Mouse (Mus musculus) thymus, postnatal 4 days (tissue): ENCODE results near the gene Habp2.

ENCODE experiments used
- DNase-seq: peaks from one replicate; pipeline ENCODE4 v3.0.0; 2021

Habp2 gene

DNA sequence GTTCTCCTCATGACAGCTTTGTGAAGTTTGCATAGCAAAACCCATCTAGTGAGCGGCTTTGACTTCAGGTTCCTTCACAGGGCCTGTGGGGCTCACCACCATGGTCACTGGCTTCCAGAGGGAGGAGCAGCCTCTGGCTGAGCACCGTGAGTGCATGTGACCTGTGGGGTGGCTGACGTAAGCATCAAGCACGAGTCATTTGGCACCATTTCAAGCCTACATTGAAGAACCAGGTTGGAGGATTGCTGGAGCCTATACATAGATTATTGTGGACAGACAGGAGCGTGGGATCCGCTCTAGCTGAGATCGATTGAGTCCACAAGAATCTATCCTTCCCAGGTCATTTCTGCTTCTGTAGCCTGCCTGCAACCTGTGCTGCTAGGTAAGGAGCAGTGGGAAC is at the start of gene Habp2:
Gene Habp2 (plus strand): TSS at position 272 of the 400 bp plus-strand sequence.
- no peak for DNase-seq

DNA sequence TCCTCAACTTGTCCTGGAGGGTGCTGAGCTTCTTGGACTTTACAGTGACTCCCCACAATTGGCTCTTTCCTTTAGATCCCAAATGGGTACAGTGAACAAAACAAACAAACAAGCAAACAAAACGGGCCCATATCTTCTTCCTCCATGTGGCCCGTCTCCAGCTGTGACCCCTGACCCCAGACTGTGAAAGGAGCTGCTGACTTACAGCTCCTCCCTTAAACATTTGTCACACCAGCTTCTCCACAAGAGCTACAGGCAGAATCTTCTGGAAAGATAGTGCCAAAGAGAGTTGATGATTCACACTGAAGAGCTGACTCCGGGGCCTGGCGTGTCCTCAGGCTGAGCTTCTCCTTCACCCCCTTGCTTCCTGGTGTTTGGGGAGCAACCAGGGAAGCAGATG is 48.4 kb upstream of the Habp2 start:
- no peak for DNase-seq

DNA sequence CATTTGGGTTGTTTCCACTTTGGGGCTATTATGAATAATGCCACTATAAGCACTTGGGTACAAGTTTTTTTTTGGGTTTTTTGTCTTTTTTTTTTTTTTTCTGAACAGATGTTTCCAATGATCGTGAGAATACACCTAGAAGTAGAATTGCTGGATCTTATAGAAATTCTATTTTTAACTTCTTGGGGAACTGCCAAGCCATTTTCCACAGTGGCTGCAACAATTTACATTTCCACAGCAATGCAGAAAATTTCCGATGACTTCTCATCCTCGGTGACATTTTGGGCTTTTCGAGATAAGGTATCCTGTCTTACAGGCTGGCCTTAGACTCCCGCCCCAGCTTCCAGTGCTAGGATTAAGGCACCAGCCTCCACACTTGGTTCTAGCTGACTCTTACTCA is 41.7 kb upstream of the Habp2 start:
- no peak for DNase-seq

DNA sequence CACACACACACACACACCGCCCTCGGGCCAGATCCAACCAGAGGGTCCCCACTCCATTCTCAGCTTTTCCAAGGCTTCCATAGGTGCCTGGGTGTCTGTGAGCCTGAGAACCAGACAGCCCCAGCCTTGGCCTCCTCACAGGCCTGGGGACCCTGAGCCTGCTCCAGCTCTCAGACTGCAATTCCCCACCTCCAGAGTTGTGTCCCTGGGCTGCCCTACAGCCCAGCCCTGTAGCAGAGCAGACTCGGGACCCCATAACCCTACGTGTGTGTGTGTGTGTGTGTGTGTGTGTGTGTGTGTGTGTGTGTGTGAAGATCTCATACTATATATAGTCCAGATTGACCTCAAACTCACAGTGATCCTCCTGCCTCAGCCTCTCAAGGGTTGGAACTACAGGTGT is 34.1 kb upstream of the Habp2 start:
- no peak for DNase-seq

DNA sequence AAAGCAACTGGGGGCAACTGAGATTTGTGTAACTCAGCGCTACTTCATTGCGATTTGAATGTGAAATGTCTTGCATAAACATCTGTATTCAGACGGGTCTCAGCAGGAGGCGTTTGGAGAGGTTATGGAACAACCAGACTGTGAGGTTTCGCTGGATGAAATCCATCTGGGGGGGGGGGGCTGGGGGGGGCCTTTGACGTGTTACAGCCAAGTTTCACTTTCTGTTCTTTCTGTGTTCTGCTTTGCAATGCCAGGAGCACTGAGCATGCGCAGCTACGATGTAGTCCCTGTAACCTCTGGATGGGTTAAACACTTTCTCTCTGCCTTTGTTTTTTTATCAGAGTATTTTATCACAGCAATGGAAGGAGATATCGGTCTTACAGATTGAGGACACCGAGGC is 33.7 kb upstream of the Habp2 start:
- DNase-seq: no peak

DNA sequence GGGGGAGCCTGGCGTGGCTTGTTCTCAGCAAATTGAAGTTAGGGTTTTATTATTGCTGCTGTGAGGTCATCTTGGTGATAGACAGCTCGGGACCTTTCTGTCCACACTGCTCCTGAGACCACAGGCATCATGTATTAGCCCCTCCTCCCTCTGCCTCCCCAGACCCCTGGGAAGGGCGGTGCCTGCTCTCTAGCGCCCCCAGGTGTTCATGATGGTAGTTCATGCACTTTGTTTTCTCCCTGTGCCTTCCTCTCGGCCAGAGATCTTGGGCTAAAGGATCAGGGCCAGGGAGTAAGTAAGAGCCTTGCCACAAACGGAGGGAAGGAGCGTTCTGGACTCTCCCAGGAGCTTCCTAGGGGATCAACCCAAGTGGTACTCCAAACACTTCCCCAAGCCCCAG is 32.2 kb upstream of the Habp2 start:
- DNase-seq: peak; percentile 59

DNA sequence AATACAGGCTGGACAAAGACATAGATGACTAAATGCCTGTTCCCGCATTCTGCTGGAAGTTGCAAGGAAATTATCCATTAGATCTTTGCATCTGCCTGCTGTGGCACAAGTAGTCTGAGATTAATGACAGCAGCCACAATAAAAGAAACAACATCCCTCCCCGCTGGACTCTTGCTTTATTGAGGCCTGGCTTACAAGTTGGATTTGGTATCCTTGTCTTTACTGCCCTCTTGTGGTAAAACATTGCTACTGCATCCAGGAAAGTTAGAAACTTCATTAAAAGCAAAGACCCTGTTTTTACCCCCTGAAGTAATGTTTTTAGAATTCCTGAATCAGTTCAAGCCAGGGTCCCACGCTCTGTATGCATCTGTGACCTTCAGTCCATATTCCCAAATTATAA is 31.4 kb upstream of the Habp2 start:
- no peak for DNase-seq

DNA sequence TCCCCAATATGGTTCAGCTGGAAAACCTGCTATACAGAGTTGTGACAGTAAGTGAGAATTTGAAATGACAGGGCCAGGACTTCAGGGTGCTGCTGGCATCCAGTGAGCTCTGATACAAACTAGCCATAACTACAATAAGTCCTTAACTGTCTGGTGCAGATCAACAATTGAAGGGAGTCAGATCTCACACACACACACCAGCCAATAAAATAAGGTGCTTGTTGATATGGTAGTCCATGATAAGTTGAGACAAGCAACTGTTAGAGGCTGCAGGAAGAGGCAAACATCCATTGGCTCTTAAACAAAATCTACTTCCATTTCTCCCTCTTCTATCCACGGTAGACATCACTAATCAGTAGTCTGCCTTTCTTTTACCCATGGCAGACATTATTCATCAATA is 30.7 kb upstream of the Habp2 start:
- DNase-seq: no peak

DNA sequence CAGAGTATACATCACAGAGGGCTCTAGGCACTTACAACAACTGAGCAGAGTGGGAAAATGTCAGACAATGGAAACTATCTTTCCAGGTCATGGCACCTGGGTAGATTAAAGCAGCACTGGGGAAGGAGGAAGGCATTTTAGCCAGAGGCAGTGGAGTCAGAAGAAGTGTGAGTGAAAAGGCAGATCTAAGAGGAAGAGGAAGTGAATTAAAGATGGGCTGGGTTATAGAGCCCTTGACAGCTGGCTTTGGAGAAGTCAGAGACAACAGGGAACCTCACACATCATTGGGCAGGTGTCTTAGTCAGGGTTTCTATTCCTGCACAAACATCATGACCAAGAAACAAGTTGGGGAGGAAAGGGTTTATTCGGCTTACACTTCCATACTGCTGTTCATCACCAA is 30.2 kb upstream of the Habp2 start:
- DNase-seq: no peak

DNA sequence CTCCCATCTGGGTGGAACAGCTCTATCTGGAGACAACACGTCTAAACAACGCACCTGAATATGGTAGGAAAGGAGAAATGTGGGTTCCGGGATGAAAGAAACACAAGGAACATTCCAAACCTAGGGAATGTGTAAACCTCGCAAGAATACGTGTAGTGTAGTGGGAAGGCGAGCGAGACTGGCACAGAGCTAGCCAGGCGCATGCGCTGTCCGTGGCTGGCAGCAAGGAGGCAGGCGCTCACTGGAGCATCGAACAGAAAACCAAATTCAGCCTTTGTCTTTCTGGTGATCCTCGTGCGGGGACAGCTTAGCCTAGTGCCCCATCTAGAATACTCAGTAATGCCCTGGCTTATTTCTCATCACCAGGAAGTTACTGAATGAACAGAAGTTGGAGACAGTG is 23.2 kb upstream of the Habp2 start:
- peak; percentile 32 for DNase-seq

DNA sequence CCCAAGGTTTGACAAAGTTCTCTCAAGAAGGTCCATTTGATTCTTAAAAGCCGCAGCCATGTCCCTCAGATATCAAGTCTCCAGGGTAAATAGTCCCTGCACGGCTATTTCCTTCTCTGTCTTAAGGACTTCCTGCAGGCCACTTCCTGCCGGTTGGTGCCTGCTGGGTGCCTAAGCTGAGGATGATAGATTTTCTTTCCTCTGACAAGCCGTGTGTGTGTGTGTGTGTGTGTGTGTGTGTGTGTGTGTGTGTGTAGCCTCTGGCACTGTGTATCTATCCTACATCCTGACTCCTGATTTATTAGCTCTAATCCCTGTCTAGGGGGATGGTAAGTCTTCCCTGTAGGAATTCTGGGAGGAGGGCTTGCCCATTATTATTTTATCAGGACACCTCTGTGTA is 22.8 kb upstream of the Habp2 start:
- DNase-seq: no peak

DNA sequence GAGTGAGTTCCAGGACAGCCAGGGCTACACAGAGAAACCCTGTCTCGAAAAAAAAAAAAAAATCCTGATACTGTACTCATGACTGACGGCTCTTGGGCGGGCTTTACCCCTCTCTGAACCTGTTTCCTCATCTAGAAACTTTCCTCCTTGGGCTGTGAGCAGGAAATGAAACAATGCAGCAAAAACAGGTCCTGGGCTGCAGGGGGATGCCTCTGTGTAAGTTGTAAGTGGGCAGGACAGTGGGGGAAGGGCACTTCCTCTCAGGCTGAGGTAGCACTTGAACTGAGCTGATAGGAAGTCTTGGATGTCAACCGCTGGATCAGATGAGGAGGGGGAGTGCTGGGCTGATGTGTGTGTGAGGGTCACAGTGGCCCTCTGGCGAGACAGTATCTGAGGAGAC is 21.8 kb upstream of the Habp2 start:
- DNase-seq: peak; percentile 50

DNA sequence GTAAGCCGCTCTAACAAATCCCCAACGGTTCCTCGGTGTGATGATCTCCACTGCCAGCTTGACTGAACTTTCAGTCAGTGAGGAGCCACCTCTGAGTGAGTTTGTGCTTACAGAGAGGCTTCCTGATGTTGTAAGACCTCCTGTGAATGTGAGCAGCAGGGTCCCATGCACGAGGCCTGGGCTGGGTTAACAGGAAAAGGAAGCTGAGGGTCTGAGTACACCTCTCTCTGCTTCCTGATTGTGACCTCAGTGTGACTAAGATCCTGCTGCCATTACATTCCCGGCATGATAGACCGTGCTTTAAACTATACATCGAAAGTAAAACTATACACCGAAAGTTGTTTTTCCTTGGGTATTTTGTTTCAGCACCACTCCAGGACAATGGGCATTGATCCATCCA is 14.9 kb upstream of the Habp2 start:
- DNase-seq: no peak

DNA sequence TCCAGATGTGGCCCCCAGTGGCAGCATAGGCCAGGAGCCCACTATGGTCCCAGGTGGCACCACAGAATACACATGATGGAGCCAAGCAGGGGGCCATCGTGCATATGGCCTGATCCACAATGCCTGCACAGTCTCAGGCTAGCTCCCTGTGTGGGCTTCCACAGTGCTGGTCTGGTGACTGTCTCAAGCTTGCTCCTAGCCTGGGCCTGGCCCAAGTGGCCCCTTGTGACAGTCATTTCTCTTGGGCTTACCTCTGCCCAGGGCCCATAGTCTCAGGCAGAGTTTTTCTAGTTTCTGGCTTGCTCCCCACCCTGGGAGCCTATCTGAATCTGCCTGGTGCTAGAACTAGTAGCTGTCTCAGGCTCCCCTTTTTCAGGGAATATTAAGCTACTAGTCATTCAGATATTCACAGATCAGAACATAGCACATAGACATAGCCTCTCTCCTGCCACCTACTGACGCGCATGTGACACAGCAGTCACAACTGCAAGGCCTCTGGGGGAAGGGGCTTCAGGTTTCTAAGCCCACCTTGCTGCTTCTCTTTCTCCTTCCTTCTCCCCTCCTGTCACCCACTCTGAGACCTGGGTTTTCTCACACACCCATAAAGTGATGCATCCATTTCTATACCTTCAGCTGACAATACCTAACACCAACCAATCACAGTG is 9.7 kb upstream of the Habp2 start:
- peak; percentile 25 for DNase-seq

DNA sequence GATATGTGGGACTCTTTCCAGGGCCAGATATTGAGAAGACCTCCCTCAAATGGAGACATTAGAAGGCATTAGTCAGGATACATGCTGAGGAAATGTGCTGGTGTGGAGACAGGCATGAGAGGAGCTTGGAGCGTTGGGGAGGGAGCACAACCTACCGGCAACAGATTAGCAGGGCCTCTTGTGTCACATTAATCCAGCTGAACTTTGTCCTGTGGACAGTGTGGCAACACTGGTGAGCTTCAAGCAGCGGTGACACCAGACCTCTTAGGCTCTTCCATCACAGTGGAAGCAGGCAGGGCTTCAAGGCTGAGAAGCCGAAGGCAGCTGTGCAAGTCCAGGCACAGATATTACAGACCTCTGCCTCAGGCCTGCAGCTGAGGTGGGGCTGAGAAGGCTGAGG is 9.0 kb upstream of the Habp2 start:
- DNase-seq: no peak

DNA sequence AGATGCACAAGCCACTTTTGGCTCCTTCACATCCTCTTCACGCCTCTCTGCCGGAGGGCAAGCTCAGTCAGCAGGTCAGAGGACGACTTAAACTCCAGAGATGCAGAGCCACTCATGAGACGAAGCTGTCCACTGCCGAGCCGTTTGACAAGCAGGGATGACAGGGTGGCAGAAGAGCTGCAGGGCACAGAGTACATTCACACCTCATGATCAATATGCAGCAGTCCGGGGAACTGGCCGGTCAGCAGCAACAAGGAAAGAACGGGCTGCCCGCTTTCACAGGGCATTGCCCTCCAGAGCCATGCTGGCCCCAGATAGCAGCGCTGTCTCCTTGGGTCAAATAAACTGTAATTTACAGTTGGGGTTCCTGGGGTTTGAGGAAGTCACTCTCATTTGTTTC is 8.6 kb upstream of the Habp2 start:
- DNase-seq: no peak

DNA sequence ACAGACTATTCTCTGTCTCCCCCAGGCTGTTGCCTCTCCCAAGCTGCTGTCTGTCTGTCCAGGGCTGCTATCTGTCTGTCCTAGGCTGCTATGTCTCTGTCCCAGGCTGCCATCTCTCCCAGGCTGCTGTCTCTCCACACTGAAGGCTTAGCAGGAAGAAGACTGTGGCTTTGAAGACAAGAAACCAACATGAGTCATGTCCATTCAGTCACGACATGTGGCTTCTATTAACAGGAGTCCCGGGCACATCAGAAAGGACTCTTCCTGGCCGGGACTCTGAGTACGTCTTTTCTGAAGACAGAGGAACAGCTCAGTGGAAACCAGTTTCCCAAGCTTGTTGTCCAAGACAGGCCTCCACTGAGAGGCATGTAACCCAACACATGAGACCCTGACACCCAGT is 1.7 kb upstream of the Habp2 start:
- DNase-seq: no peak

DNA sequence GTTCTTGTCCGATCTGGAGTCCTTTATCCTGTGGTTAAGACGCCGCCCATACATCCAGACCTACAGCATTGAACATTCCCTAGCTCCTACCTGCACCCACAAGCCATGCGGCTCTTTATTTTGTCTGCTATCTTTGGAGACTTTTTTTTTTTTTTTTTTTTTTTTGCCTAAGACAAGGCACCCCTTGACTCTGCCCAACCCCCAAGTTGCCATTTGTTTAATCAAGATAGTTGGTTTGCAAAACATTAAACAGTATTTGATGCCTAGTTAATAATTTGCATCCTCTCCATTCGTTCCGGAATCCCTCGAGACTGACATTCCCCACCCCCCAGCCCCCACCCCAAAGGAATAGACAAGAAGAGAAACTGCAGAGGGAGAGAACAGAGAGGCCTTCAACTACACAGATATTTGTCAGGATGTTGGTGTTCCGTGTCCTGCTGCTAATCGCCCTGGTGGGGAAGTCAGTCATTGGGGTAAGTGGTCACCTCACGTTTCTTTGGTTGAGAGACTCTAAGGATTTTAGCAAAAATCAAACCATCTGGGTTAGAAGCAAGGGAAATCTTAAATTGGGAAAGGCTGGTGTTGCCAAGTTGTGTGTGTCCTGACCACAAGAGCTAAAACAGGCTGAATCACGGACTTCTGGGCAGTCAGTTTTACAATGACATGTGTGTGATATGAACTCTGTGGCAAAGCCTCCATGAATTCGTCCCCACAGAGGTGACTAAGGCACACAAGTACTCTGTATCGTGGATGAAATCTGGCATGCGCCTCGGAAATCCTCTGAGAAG is 837 bp downstream of the Habp2 start:
- no peak for DNase-seq

DNA sequence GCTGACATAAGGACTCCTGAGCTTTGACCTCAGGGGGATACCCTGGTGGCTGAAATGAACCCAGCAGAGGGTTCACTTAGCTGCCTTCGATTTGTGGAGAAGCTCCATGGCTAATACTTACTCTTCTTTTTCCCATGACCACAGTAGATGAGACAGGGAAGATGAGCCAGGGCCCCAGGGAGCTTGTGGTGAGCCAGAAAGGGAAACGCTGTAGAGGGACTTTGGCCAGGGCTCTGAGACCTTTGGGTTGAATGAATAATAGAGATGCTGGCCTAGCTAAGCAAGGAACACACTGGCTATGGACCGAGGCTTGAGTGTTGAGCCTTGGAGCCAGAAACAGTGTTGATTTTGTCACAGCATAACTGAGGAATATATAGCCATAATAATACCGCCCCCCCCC is 1.5 kb downstream of the Habp2 start:
- DNase-seq: no peak

DNA sequence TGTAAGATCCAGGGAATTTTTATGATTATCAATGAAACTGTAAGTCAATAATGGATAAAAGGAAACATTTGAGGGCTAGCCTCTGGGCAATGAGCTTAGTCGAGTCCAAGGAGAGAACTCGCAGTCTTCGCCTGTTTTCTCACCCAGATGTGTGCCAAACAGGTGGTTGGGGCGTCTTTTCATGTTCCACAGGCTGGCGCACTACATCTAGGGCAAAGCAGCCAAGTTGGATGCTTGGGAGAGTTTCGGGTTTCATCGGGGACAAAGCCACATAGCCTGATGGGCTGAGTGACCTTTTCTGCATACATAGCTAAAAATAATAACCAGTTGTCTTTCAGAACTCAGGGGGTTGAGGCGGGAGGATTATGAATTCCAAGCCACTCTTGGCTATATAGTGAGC is 2.7 kb downstream of the Habp2 start:
- no peak for DNase-seq

DNA sequence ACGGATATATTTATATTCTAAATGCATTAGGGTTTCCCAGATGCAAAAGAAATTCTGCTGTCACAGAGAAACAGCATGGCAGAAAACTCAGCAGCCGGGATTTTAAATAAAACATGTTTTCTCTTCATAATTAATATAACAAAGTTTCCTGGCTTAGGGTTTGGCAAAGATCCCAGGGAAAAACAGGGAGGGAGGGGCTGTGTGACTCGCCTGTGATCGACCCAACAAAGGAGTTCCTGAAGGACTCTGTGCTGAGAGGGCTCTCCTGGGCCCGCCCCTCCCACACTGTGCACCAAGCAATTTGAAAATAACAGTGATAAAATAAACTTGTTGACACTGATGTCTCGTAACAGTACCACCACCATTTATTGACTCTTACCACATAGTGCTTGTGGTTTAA is 5.0 kb downstream of the Habp2 start:
- DNase-seq: no peak

DNA sequence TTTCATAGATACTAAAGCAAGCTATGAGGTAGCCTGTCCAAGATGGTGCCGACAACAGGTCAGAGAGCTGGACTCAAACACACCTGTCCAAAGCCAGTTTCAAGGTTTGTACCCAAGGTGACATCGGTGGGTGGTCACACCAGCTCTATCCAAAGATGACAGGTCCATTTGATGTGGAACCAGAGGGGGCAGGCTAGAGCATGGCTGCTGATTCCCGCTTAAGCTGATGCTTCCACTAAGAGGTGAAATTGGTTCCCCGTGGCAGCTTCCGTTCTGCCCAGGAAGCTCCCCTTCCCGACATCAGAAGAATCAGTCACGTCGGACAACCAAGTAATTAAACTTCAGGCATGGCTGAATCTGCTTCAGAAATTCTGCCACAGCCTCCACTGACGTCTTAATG is 5.4 kb downstream of the Habp2 start:
- peak; percentile 15 for DNase-seq

DNA sequence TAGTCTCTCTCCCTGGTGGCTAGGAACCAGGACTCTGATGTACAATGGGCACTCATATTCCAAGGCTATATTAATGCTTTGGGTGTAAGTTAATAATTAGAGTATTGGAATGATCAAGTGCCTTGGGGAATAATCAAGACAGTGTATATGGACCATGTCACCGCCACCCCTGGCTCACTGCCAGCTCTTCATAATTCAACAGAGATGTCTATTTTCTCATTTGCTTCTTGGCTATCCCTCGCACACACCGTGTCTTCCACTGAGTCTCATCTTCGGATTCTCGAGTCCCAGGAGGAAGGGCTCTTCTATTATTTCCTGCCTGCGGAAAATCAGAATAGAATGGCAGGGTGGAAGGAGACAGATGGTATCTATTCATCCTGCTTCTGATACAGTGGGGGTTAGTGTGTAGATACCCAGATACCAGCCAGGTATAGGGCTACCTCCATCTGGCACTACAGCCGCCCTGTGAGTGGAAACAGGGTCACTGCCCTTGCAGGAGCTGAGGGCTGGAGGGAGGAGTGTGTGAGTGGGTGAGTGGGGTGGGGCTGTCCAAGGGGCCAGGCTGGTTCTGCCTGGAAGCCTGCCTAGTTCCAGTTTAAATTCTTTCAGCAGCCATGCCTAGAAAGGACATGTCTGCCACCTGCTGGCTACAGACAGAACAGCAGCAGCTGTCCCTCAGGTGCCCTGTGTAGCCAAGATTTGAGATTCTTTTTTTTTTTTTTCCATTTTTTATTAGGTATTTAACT is 7.9 kb downstream of the Habp2 start:
- peak; percentile 80 for DNase-seq

DNA sequence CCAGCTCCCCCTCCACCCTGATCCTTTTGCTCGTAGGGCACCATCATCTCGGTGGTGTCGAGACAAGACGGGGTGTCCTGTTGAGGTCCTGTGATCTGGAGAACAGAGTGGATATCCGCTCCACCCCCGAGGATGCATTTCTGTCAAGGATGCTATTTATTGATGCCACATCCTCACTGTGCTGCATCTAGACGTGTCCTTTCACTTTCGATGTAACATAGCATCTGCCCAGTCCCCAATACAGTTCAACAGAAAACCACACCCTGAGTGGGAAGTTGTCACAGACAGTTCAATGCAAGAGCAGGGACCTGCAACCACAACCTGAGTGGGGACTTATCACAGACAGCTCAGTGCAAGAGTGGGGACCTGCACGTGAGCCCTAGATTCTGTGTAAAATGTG is 9.7 kb downstream of the Habp2 start:
- no peak for DNase-seq
